Mouse (Mus musculus): Measurements from ENCODE around the gene Ppif.

Ppif gene

DNA sequence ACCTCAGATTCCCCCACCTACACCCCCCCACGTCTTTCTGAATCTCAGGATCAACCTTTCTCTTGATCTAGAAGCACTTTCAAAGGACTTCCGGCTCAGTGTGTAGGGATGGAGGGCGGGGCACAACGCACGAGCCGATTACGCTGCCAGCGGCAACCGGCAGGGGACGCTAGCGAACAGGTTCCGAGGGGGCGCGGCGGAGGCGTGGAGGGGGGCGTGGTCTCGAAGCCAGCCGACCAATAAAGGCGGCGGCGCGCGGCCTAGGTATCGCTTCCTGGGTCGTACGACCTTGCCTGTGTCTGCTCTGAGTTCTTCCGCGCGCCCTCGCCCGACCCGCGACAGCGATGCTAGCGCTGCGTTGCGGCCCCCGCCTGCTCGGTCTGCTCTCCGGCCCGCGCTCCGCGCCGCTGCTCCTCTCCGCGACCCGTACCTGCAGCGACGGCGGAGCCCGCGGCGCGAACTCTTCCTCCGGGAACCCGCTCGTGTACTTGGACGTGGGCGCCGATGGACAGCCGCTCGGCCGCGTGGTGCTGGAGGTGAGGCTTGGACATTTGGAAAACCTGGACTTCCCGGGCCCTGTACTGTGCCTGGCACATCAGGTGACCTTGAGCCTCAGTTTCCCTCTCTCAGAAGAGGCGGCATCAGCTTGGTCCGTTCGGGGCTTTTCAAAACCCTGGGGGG, at the start of gene Ppif:
Gene Ppif, plus strand, starts transcription at position 267 of the 681 bp plus-strand sequence.
- DNase-seq: peak; percentile 100

- DNase-seq: no peak
These were observed 48.2 kb upstream of the Ppif start for GRCm38 (mm10) chr14:25645717-25646116.

DNA sequence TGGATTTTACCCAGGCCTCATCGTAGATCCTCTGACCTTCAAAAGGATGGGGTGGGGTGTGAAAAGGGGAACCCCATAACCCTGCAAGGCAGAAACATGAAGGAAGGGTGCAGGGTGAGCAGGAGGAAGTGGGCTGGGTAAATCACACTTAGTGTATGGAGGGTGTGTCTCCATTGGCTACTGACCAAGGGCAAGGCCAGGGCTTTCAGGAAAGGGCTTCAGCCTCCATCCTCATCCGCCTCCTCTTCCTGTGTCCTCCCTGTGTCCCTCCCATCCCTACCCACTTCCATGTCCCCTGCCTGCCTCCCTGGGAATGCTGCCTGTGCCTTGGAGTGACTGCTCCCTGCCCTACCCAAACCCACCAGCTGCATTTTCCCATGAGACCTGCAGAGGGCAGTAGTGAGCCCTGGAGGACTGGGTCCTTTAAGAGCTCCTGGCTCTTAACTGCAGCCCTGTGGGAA, 47.8 kb upstream of the Ppif start:
- peak; percentile 37 for DNase-seq

- DNase-seq: no peak
These were observed 42.8 kb upstream of the Ppif start for GRCm38 (mm10) chr14:25651131-25651530.

GRCm38 (mm10) chr14:25651905-25652304, 42.0 kb upstream of the Ppif start:
- no peak for DNase-seq

- no peak for DNase-seq
These were observed 39.4 kb upstream of the Ppif start for GRCm38 (mm10) chr14:25654401-25655197.

GRCm38 (mm10) chr14:25660661-25661060, 33.3 kb upstream of the Ppif start:
- DNase-seq: peak; percentile 17

DNA sequence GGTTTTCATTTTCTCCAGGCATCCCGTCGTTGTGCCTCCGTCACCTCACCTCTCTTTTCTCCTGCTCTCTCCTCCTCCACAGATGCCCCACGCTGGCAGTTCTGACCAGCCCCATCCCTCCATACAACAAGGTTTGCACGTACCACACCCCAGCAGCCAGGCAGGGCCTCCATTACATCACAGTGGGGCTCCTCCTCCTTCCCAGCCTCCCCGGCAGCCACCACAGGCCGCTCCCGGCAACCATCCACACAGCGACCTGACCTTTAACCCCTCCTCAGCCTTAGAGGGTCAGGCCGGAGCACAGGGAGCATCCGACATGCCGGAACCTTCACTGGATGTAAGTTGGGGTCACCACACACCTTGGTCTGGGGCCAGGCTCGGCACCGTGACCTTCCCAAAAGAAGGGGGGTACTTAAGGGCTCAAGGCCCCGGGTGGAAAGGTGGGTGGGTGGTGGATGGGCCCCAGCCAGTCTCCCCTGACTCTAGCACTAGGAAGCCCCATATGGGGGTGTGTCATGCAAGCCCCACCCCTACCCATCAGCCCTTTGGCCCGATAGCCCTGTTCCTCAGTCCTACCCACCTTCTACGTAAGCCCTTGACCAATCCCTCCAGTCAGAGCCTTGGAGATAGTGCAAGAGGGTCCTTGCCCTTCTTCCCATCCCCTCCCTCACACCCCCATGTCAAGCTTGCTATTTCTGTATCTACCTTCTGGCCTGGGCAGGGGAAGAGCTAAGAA, 32.6 kb upstream of the Ppif start:
- no peak for DNase-seq

DNA sequence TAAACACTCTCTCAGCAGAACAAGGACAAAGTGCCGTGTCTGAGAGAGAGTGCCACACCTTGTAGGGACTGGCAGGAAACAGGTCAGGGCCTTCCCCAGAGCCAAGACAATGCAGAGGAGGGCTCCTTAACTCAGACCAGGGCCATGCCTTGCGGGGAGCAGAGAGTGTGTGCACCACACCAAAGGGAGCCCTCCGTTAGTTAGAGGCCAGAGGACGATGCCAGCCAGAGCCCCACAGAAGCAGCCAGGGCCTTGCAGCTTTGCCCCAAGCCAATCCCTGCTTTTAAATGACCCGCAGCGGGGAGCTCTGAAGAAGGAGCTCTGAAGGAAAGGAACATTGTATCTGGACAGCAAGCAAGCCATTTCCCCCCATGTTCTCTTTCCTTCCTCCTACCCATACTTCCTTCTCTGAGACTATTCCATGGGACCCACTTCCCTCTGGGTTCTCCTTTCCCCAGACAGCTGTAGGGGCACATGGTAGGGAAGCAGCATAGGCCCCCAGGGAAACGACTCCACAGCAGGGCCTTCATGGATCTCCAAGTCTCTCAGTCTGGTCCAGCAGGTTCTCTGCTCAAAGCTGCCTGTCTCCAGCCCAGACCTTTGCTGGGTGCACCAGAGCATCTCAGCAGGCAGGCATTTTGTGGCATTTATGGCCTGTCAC, 30.2 kb upstream of the Ppif start:
- DNase-seq: no peak

DNA sequence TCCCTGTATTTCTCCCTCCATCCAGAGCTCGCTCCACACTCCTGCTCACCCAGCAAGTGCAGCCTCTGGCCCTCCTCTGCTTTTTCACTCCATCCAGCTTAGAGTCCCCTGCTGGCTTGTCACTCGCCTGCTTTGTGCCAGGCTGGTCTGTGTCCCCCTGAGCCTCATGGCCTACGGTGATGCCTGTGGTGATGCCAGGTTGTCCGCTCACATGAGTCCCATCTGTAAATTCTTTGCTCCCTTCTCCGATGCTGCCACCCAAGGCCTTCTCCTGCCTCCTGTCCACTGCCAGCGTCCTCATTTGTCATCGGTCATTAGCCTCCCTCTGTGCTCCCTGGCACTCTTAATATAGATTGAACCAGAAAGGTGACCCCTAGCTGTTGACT, 29.7 kb upstream of the Ppif start:
- DNase-seq: no peak

- DNase-seq: peak; percentile 55
These were observed 28.5 kb upstream of the Ppif start for GRCm38 (mm10) chr14:25665314-25665970.

DNA sequence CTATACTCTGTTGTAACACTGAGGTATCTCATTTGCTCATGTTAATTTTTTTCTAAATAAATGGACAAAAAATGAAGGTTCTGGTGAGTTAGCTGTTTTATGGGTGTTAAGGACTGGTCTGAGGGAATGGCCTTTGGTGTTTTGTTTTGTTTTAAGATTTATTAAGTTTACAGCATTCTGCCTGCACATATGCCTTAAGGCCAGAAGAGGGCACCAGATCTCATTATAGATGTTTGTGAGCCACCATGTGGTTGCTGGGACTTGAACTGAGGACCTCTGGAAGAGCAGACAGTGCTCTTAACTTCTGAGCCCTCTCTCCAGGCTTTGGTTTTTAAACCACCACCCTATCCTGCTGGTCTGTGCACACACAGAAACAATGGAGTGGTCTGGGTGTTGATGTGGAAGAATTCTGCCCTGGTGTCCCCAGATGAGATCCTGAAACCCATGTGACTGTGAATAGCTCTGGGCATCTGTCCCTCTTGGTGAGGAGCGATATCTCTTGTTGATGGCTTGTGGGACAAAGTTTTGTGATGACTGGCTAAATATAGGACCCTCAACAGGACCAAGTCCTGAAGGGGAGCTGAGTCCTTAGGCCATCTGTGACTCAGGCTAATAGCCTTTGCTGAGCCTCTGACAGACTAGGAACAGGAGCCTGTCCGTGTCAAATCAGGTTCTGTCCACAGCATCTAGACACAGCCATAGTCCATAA, 27.1 kb upstream of the Ppif start:
- DNase-seq: no peak

DNA sequence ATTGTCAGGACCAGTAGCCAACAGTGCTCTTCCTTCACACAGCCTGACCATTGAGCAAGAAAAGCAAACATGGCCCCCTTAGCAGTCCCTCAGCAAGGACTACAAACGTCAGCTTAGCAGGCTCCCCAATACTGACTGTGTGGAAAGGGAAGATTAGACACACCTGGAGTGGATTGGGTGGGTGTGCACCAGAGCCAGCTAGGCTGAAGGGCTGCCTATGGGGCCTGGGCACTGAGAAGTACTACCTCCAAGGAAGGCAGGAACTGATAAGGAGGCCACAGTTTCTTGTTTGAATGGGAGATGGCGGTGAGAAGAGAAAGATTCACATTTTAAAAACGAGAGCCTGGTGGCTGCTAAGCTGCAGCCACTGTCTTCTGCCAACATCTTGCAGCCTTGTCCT, 26.4 kb upstream of the Ppif start:
- DNase-seq: no peak

DNA sequence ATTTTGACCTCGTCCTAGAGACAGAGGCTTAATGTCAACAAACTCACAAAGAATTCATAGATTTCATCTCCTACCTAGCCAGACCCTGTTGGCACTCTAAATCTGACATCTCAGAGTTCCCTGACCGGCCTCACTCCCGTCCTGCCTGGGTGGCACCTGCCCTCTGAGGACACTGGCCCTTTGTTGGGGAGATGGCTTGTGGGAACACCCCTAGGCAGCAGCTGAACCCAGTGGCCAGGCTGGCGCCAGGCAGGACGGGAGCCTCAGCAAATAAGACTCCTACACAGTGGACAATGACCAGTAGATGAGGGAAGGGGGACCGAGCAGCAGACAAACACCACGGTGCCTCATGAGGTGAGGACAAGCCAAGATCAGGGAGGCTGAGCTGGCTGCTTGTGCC, 14.3 kb upstream of the Ppif start:
- DNase-seq: no peak

GRCm38 (mm10) chr14:25682020-25682419, 11.9 kb upstream of the Ppif start:
- no peak for DNase-seq

DNA sequence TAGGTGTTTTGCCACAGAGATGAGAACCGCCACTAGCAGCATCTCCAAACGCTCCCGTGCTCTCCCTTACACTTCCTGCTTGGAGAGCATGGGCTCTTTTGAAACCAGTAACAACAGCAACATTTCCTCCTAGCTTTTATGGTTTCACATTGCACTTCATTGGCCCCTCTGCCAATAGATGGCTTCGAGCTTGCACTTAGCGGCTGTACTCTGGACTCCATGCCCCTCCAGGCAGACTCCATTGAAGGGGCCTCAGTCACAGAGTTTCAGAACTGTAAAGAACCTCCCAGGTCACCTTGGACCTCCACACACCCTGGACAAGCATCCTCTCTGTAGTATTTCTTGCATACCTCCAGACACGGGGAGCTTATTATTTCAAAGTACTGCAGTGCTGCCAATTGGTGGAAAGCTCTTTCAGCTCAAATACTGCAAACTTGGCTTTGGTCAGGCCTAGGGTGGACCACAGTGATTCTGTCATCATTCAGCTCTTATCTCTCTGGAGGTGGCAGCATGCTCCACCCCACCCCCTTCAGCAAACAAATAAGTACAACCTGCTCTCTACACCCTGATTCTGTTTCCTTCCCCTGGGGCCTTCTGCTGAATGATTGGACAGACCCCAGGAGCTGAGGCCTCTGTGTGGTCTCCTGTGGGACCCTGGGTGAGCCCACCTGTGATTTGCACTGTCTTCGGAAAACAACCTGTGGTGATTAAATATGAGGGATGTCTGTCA, 7.6 kb upstream of the Ppif start:
- DNase-seq: no peak

DNA sequence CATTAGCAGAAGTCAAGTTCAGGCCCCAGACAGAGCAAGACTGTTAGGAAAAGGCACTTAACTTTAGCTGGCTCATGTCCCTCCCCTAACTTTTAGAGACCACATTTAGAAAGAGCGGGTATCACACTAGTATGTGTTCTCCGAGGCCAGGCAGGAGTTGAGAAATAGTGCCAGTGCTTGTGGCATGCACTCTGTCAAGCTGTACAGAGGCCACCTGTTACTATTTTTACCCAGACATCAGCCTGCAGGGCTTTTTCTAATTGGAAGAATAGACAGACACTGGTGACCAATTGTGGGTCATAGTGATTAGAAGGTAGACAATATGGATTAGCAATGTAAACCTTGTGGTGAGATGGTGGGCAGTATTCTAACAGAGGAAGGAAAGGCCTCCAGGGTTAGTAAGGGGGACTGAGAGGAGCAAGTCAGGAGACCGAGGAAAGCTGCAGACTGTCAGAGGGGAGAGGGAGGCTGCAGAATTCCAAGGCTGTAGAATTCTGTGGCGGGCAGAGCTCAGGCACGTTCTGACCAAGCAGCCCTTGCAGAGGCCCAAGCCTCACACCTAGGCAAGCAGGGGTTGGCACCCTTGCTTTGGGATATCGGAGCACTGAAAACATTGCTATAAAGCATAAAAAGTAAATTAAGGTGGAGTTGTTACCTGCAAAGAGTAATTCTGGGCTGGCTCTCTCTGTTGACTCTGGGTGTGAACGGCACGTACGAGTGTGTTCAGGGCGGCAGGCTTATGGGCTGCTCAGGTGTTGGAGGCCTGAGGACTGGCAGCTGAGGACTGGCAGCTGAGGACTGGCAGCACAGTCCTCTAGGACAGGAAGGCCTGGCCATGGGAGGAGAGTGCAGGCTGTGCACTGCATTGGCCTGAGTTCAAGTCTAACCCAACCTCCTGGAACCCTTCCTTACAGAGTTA, 6.7 kb upstream of the Ppif start:
- no peak for DNase-seq

DNA sequence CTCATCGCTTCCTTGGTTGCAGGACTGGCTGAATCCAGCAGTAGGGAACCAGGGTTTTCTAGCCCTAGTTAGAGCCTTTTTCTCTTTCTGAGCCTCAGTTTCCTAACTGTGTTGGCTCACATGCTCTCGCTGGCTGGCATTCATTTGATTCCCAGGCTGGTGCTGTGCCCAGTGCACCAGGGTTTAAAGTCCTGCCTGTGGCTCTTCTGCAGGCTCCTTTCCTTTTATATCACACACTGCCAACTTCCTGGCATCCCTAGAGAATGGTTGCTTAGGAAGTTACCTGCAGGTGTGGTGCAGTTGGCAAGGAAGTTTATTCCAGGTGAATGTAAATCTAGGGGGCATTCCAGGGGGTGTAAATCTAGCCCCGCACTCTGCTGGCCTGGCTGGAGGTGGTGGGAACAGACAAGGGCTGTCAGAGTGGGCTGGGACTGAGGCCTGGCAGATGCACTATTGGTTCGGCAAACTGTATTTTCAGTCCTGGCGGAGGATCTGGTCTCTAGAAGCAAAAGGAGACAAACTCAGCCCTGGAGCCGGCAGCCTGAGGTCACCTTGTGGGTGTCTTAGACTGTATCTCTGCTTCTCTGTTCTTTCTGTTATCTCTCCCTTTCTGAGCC, 575 bp upstream of the Ppif start:
- no peak for DNase-seq

GRCm38 (mm10) chr14:25694569-25694897, 579 bp downstream of the Ppif start:
- DNase-seq: no peak

- no peak for DNase-seq
These were observed 1.1 kb downstream of the Ppif start for GRCm38 (mm10) chr14:25695059-25695458.
